Mouse (Mus musculus) kidney, embryonic 14.5 days (tissue): ENCODE data around the gene Ppp1r21. TPM values are rescaled to one million over a fixed set of nuclear protein-coding genes. Genes with fewer than 3 reads are reported as not detected.

Experiments used
- ATAC-seq: fragments of 200-750 bp; cut with Nextera tagmentation; 2 replicates; pipeline ENCODE4 v1.8.0; 2017; ENCODE audit warnings: moderate number of reproducible peaks, mild to moderate bottlenecking, moderate TSS enrichment, moderate library complexity; ENCODE audit not compliant: low FRiP score, low TSS enrichment
- H3K27ac ChIP-seq: fragments of 300-500 bp; sonication (generic); 2 replicates; pipeline ENCODE4 v1.5.1; 2014; ENCODE audit warnings: low read depth, mild to moderate bottlenecking, low read length, moderate library complexity, mixed read lengths
- H3K27me3 ChIP-seq: fragments of 300-500 bp; sonication (generic); 2 replicates; pipeline ENCODE4 v1.6.1; 2014; ENCODE audit warnings: mild to moderate bottlenecking, low read length; ENCODE audit not compliant: control insufficient read depth, insufficient read depth
- H3K36me3 ChIP-seq: fragments of 300-500 bp; sonication (generic); 2 replicates; pipeline ENCODE4 v1.6.1; 2014; ENCODE audit warnings: low read length, mixed read lengths; ENCODE audit not compliant: control insufficient read depth, insufficient read depth
- H3K4me1 ChIP-seq: fragments of 300-500 bp; sonication (generic); 2 replicates; pipeline ENCODE4 v1.6.1; 2014; ENCODE audit warnings: low read length, mixed read lengths; ENCODE audit not compliant: control insufficient read depth, insufficient read depth
- H3K4me2 ChIP-seq: fragments of 300-500 bp; sonication (generic); replicated peaks from 2 replicates; pipeline ENCODE4 v1.6.1; 2014; ENCODE audit warnings: low read depth, mild to moderate bottlenecking, low read length
- H3K4me3 ChIP-seq: fragments of 300-500 bp; sonication (generic); 2 replicates; pipeline ENCODE4 v1.5.1; 2014; ENCODE audit warnings: mild to moderate bottlenecking, low read length
- H3K9ac ChIP-seq: fragments of 300-500 bp; sonication (generic); 2 replicates; pipeline ENCODE4 v1.6.1; 2014; ENCODE audit warnings: low read depth, mild to moderate bottlenecking, low read length, moderate library complexity
- H3K9me3 ChIP-seq: fragments of 300-500 bp; sonication (generic); 2 replicates; pipeline ENCODE4 v1.6.1; 2016; ENCODE audit warnings: low read length; ENCODE audit not compliant: control insufficient read depth
- WGBS: fragments of 180-500 bp; shearing (Covaris S2); extraction: QIAGEN DNeasy Blood & Tissue Kit; methylation state at CpG from one replicate; pipeline ENCODE4 v1.1.7; 2014; 5-methylcytosine and 5-hydroxymethylcytosine counted together
- polyA plus RNA-seq: library from polyadenylated mRNA; unstranded; fragments of >200 nt; fragmentation: Nextera tagmentation; extraction: Ambion mirVana; gene quantifications from 2 replicates; pipeline ENCODE4 v1.2.1, GENCODE M21; 2014

The Ppp1r21 gene
- polyA plus RNA-seq, 1 experiment from 2014 or later, result 30.3 TPM

- Histone ChIP-seq H3K9ac (no peak overlapping the region), H3K4me1 (peaks cover 9% of the 10 kb centered on the region; the same call in 1 of the 2 replicates), H3K9me3 (no peaks in the 10 kb centered on the region), H3K27ac (no peak overlapping the region), H3K36me3 (no peaks in the 10 kb centered on the region), H3K4me3 (no peak overlapping the region), H3K27me3 (no peaks in the 10 kb centered on the region), H3K4me2 (no peak overlapping the region)
- no peak for ATAC-seq
- WGBS, result 84% methylated on average over 3 of the region's 3 CpGs
Observed at GRCm38 (mm10) chr17:88509999-88510398, 19.9 kb upstream of the Ppp1r21 start.

- H3K27ac ChIP-seq, result no peak overlapping the region
- H3K27me3 ChIP-seq, result no peaks in the 10 kb centered on the region
- H3K9me3 ChIP-seq, result no peaks in the 10 kb centered on the region
- peaks cover 9% of the 10 kb centered on the region; the same call in 1 of the 2 replicates for H3K4me1 ChIP-seq
- 17% methylated on average over 10 of the region's 10 CpGs for WGBS
- H3K4me3 ChIP-seq, result no peak overlapping the region
- H3K4me2 ChIP-seq, result no peak overlapping the region
- peak; percentile 56; the same call in 1 of the 2 replicates for ATAC-seq
- H3K9ac ChIP-seq, result no peak overlapping the region
- no peaks in the 10 kb centered on the region for H3K36me3 ChIP-seq
Observed at GRCm38 (mm10) chr17:88511095-88511551, 18.8 kb upstream of the Ppp1r21 start.

- Histone ChIP-seq H3K4me2 (no peak overlapping the region), H3K27ac (no peak overlapping the region), H3K4me1 (no peaks in the 10 kb centered on the region), H3K36me3 (no peaks in the 10 kb centered on the region), H3K4me3 (no peak overlapping the region), H3K27me3 (no peaks in the 10 kb centered on the region), H3K9ac (no peak overlapping the region), H3K9me3 (no peaks in the 10 kb centered on the region)
- WGBS, result 80% methylated on average over 7 of the region's 7 CpGs
- ATAC-seq, result no peak
Observed at GRCm38 (mm10) chr17:88516477-88516876, 13.4 kb upstream of the Ppp1r21 start.

GRCm38 (mm10) chr17:88527781-88528180 lies 2.1 kb upstream of the Ppp1r21 start:
- no peaks in the 10 kb centered on the region for H3K9me3 ChIP-seq
- 0 out of 2 replicates have a peak, but pooled peaks cover 7% of the 10 kb centered on the region for H3K4me1 ChIP-seq
- H3K9ac ChIP-seq, result no peak overlapping the region
- no peaks in the 10 kb centered on the region for H3K36me3 ChIP-seq
- ATAC-seq, result no peak
- no peak overlapping the region for H3K4me2 ChIP-seq
- H3K4me3 ChIP-seq, result no peak overlapping the region
- no peaks in the 10 kb centered on the region for H3K27me3 ChIP-seq
- no peak overlapping the region for H3K27ac ChIP-seq
- WGBS, result 13% methylated on average over 2 of the region's 2 CpGs

GRCm38 (mm10) chr17:88530236-88530619 lies 310 bp downstream of the Ppp1r21 start:
- 0 out of 2 replicates have a peak, but pooled peaks cover 7% of the 10 kb centered on the region for H3K4me1 ChIP-seq
- peak overlapping the region; percentile 60 for H3K4me3 ChIP-seq
- peak; percentile 86; the same call in 1 of the 2 replicates for ATAC-seq
- H3K4me2 ChIP-seq, result peak overlapping the region; percentile 75
- no peaks in the 10 kb centered on the region for H3K9me3 ChIP-seq
- H3K27me3 ChIP-seq, result no peaks in the 10 kb centered on the region
- 5% methylated on average over 13 of the region's 14 CpGs for WGBS
- peak overlapping the region; percentile 42; the same call in 1 of the 2 replicates for H3K27ac ChIP-seq
- H3K9ac ChIP-seq, result peak overlapping the region; percentile 78
- no peaks in the 10 kb centered on the region for H3K36me3 ChIP-seq

- H3K36me3 ChIP-seq, result no peaks in the 10 kb centered on the region
- ATAC-seq, result no peak
- H3K4me2 ChIP-seq, result peak overlapping the region; percentile 75
- H3K9ac ChIP-seq, result peak overlapping the region; percentile 78
- H3K4me1 ChIP-seq, result 0 out of 2 replicates have a peak, but pooled peaks cover 7% of the 10 kb centered on the region
- H3K4me3 ChIP-seq, result peak overlapping the region; percentile 60
- H3K27ac ChIP-seq, result peak overlapping the region; percentile 42; the same call in 1 of the 2 replicates
- no peaks in the 10 kb centered on the region for H3K9me3 ChIP-seq
- 9% methylated on average over 11 of the region's 11 CpGs for WGBS
- no peaks in the 10 kb centered on the region for H3K27me3 ChIP-seq
Observed at GRCm38 (mm10) chr17:88530667-88531066, 749 bp downstream of the Ppp1r21 start.

GRCm38 (mm10) chr17:88531176-88531575 lies 1.3 kb downstream of the Ppp1r21 start:
- Histone ChIP-seq H3K27ac (no peak overlapping the region), H3K4me2 (peak overlapping the region; percentile 75), H3K4me1 (peaks cover 11% of the 10 kb centered on the region; the same call in 1 of the 2 replicates), H3K4me3 (peak overlapping the region; percentile 60; the same call in 1 of the 2 replicates), H3K36me3 (no peaks in the 10 kb centered on the region), H3K9me3 (no peaks in the 10 kb centered on the region), H3K27me3 (no peaks in the 10 kb centered on the region), H3K9ac (no peak overlapping the region)
- ATAC-seq, result no peak
- 67% methylated on average over 6 of the region's 6 CpGs for whole genome bisulfite sequencing

- no peak overlapping the region for H3K9ac ChIP-seq
- WGBS, result 90% methylated on average over 8 of the region's 8 CpGs
- H3K4me2 ChIP-seq, result no peak overlapping the region
- H3K27me3 ChIP-seq, result no peaks in the 10 kb centered on the region
- H3K27ac ChIP-seq, result no peak overlapping the region
- no peak for ATAC-seq
- H3K4me3 ChIP-seq, result no peak overlapping the region
- no peaks in the 10 kb centered on the region for H3K9me3 ChIP-seq
- no peaks in the 10 kb centered on the region for H3K36me3 ChIP-seq
- peaks cover 7% of the 10 kb centered on the region for H3K4me1 ChIP-seq
Observed at GRCm38 (mm10) chr17:88537842-88538430, 8.0 kb downstream of the Ppp1r21 start.

GRCm38 (mm10) chr17:88542771-88543416 lies 13.0 kb downstream of the Ppp1r21 start:
- Histone ChIP-seq H3K27me3 (no peaks in the 10 kb centered on the region), H3K36me3 (peaks cover 10% of the 10 kb centered on the region), H3K27ac (peak overlapping the region; percentile 47; the same call in 1 of the 2 replicates), H3K4me2 (no peak overlapping the region), H3K9me3 (no peaks in the 10 kb centered on the region), H3K9ac (no peak overlapping the region; the same call in 1 of the 2 replicates), H3K4me1 (peaks cover 4% of the 10 kb centered on the region; the same call in 1 of the 2 replicates), H3K4me3 (no peak overlapping the region)
- ATAC-seq, result peak; percentile 88
- WGBS, result 34% methylated on average over 15 of the region's 15 CpGs
